Mouse (Mus musculus) macrophage (primary cell): ENCODE results near the gene Tmcc1. TPM values are rescaled to one million over a fixed set of nuclear protein-coding genes. Genes with fewer than 3 reads are reported as not detected.

ENCODE experiments used
- polyA plus RNA-seq: library from polyadenylated mRNA; stranded (reverse); fragments of 250-400 nt; gene quantifications from 3 replicates; pipeline ENCODE4 v1.2.4, GENCODE M21; 2018; ENCODE audit warnings: inconsistent platforms

Gene Tmcc1
- polyA plus RNA-seq, 1 experiment from 2014 or later = 11.1 TPM

Other genes starting within 250 kb of the Tmcc1 start
- not detected in 3 replicates for gene H1foo, start 248.5 kb downstream of the Tmcc1 start, polyA plus RNA-seq
- gene Plxnd1, start 198.5 kb downstream of the Tmcc1 start, polyA plus RNA-seq = 130 to 283 TPM (median 243 TPM) in 3 replicates
- gene Washc2, start 14.6 kb upstream of the Tmcc1 start, polyA plus RNA-seq = 58.8 to 120 TPM (median 104 TPM) in 3 replicates
- 1.9 to 2.8 TPM (median 2.6 TPM) in 3 replicates for gene Zfand4, start 70.7 kb upstream of the Tmcc1 start, polyA plus RNA-seq
- gene March8, start 144.5 kb upstream of the Tmcc1 start, polyA plus RNA-seq = 51.2 to 63.6 TPM (median 59.1 TPM) in 3 replicates